ENCODE assay signal across 8 mouse cellular contexts in the genomic region with DNA sequence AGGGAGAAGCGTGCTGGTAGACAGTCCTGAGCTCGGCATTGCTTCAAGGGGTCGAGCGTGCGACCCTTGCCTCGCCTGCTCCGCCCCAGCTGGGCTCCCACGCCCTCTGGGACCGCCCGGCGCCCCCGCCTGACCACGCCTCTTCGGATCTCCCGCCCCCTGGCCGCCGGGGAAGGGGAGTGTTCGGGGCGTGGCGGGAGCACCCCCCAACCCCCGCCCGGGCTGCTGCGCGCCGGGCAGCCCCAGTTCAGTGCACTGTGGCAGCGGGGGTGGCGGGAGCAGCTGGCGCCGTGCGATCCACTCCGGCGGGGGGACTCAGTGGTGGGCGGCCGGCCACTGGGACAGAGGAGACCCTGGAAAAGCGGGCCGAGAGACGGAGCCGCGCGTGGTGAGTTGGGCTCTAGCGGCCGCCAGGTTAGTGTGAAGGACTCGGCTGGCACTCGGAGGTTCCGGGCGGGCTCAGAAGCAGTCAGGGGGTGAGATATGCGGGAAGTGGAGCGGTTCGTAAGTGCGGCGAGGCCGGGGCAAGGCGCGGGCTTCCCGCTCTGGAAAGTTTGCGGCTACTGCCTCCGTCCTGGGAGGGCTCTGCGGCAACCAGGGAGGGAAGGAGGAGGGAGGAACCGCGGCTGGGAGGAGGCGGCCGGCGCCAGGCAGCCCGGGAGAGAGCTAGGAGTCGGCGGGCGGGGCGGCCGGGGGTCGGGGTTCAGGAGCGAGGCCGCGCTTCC. TPM values are rescaled to one million over a fixed set of nuclear protein-coding genes. Genes with fewer than 3 reads are reported as not detected.
A peak's percentile ranks its signal among the peaks of the same experiment; 100 is the strongest.
DNase-seq lines count a peak whose midpoint lies in the region; ATAC-seq and TF ChIP-seq lines count a peak whose summit lies in the region.

A gene (plus strand): TSS at position 134 of the 725 bp plus-strand sequence.

- H3K27ac ChIP-seq in forebrain, embryonic 14.5 days (ENCODE audit: low read depth, low read length), result peak within 1 kb of the TSS; percentile 83
- H3K27ac ChIP-seq in lung, postnatal 0 days (ENCODE audit: low read length), result peak within 1 kb of the TSS; percentile 88

- peak; percentile 29 for DNase-seq in adipocyte (ENCODE audit: low spot score)
- DNase-seq in forebrain, embryonic 14.5 days (ENCODE audit: low spot score), result peak; percentile 75
- no peak for DNase-seq in layer of hippocampus, adult 8-10 months (ENCODE audit: low spot score in 2 of 2)
- peak; percentile 91 for DNase-seq in lung, postnatal 0 days (ENCODE audit: low spot score)
- DNase-seq in retina, postnatal 7 days (ENCODE audit: low read depth, low spot score), result peak; percentile 24
- no peak for DNase-seq in cerebellum, adult 9-10 months

- peaks cover 20% of the 10 kb centered on the region for H3K4me1 ChIP-seq in forebrain, embryonic 14.5 days (ENCODE audit: control insufficient read depth, insufficient read depth, low read length)
- peaks cover 9% of the 10 kb centered on the region; the same call in 1 of the 2 replicates for H3K4me1 ChIP-seq in lung, postnatal 0 days (ENCODE audit: insufficient read depth, low read depth, low read length)

- ATAC-seq in CD4-positive, CD25-positive, alpha-beta regulatory T cell, adult 4 months, result peak; percentile 45
- peak; percentile 79 for ATAC-seq in forebrain, embryonic 14.5 days
- ATAC-seq in hematopoietic stem cell, adult 5-6 weeks (replicated peaks in 1 of 2; ENCODE audit: insufficient read depth in 1 of 2, low FRiP score in 2 of 2, low TSS enrichment in 1 of 2, low read depth in 1 of 2, poor library complexity in 2 of 2, severe bottlenecking in 2 of 2), result peak; percentile 27 to 49; a peak in 2 of 4 replicates
- ATAC-seq in lung, postnatal 0 days, result peak; percentile 88

- no peak for TF ChIP-seq EP300 in lung, postnatal 0 days (IDR thresholded peaks at IDR 0.05)

- H3K9me3 ChIP-seq in forebrain, embryonic 14.5 days (replicated peaks; ENCODE audit: control insufficient read depth, low read length), result no peaks in the 10 kb centered on the region
- H3K9me3 ChIP-seq in lung, postnatal 0 days (ENCODE audit: low read length), result no peaks in the 10 kb centered on the region

- peak within 1 kb of the TSS; percentile 95 for H3K4me2 ChIP-seq in forebrain, embryonic 14.5 days (ENCODE audit: low read length)
- H3K4me2 ChIP-seq in lung, postnatal 0 days (replicated peaks; ENCODE audit: low read depth, low read length), result peak within 1 kb of the TSS; percentile 83

- H3K9ac ChIP-seq in forebrain, embryonic 14.5 days (ENCODE audit: low read length), result peak within 1 kb of the TSS; percentile 89
- peak within 1 kb of the TSS; percentile 80 for H3K9ac ChIP-seq in lung, postnatal 0 days (replicated peaks; ENCODE audit: low read depth)

- H3K27me3 ChIP-seq in forebrain, embryonic 14.5 days (replicated peaks; ENCODE audit: control insufficient read depth, insufficient read depth, low read length), result no peaks in the 10 kb centered on the region
- H3K27me3 ChIP-seq in lung, postnatal 0 days (replicated peaks; ENCODE audit: insufficient read depth, low read length), result no peaks in the 10 kb centered on the region

- WGBS in forebrain, embryonic 14.5 days, result under 1% methylated on average over 55 of the region's 73 CpGs
- WGBS in lung, postnatal 0 days, result 1% methylated on average over 52 of the region's 73 CpGs

- TF ChIP-seq CTCF in lung, postnatal 0 days (IDR thresholded peaks at IDR 0.05), result peak; percentile 42

- peak within 1 kb of the TSS; percentile 72 for H3K4me3 ChIP-seq in forebrain, embryonic 14.5 days (ENCODE audit: low read depth, low read length)
- H3K4me3 ChIP-seq in lung, postnatal 0 days (ENCODE audit: low read depth, low read length), result peak within 1 kb of the TSS; percentile 90

- H3K36me3 ChIP-seq in forebrain, embryonic 14.5 days (ENCODE audit: control insufficient read depth, insufficient read depth, low read length), result 0 out of 2 replicates have a peak, but pooled peaks cover 4% of the 10 kb centered on the region
- no peaks in the 10 kb centered on the region for H3K36me3 ChIP-seq in lung, postnatal 0 days (ENCODE audit: insufficient read depth, low read length)

RNA-seq across cellular contexts. Expression of the gene that starts here (rescaled TPM):
- polyA plus RNA-seq in CD4-positive, CD25-positive, alpha-beta regulatory T cell, adult 4 months (2017; shearing (Covaris generic)), result not detected
- 27.5 and 30.8 TPM in 2 replicates for polyA plus RNA-seq in forebrain, embryonic 14.5 days (2014; fragmentation: Nextera tagmentation; extraction: Ambion mirVana)
- total RNA-seq in hematopoietic stem cell, adult 5-6 weeks (2017), result 2.2 and 3.0 TPM in 2 replicates
- 100 to 1,000 TPM; 116 to 143 (median 125) TPM for total RNA-seq in layer of hippocampus, adult 8-10 months (2022)
- 67.9 and 72.5 TPM in 2 replicates for polyA plus RNA-seq in lung, postnatal 0 days (2015; fragmentation: Nextera tagmentation; extraction: Ambion mirVana)

Comparison
In these comparisons a context has a peak if more than half of its experiments do, and no peak if none do; other contexts are left out.
1. RNA of the gene that starts here (total RNA-seq): 116 to 143 TPM in layer of hippocampus, adult 8-10 months; 2.2 to 3.0 TPM in hematopoietic stem cell, adult 5-6 weeks; every median in the first group is over 10 times any median in the second.
2. RNA of the gene that starts here (polyA plus RNA-seq): 67.9 to 72.5 TPM in lung, postnatal 0 days and 27.5 to 30.8 TPM in forebrain, embryonic 14.5 days; not detected in CD4-positive, CD25-positive, alpha-beta regulatory T cell, adult 4 months; every median in the first group is over 10 times any median in the second.
3. Peak in ATAC-seq in CD4-positive, CD25-positive, alpha-beta regulatory T cell, adult 4 months; RNA of the gene not detected or under 1 TPM.
4. ATAC-seq: peak in every context shown above with its lines; median percentile 88 in lung, postnatal 0 days; 79 in forebrain, embryonic 14.5 days; 45 in CD4-positive, CD25-positive, alpha-beta regulatory T cell, adult 4 months; 38 in hematopoietic stem cell, adult 5-6 weeks.
5. DNase-seq: peak in adipocyte (single experiment), forebrain, embryonic 14.5 days (single experiment), lung, postnatal 0 days (single experiment) and retina, postnatal 7 days (single experiment); none in layer of hippocampus, adult 8-10 months (0 of 2) and cerebellum, adult 9-10 months (single experiment).